Mouse (Mus musculus) thymus, adult 2 months (tissue): ENCODE measurements around the gene 1700001O22Rik. TPM values are rescaled to one million over a fixed set of nuclear protein-coding genes. Genes with fewer than 3 reads are reported as not detected.
A peak's percentile ranks its signal among the peaks of the same experiment; 100 is the strongest.

Experiments
- DNase-seq: peaks from one replicate; pipeline ENCODE4 v3.0.0; 2021
- H3K27ac ChIP-seq: fragments of 200-500 bp; 2 replicates; pipeline ENCODE4 v1.5.1; 2012; ENCODE audit warnings: low read length, control low read depth; ENCODE audit not compliant: control insufficient read depth, insufficient read depth
- H3K27me3 ChIP-seq: fragments of 200-500 bp; 2 replicates; pipeline ENCODE4 v1.6.1; 2012; ENCODE audit warnings: mild to moderate bottlenecking, low read length, moderate library complexity, mixed read lengths; ENCODE audit not compliant: control insufficient read depth, insufficient read depth
- H3K36me3 ChIP-seq: fragments of 200-500 bp; 2 replicates; pipeline ENCODE4 v1.6.1; 2012; ENCODE audit warnings: mild to moderate bottlenecking, low read length, moderate library complexity; ENCODE audit not compliant: control insufficient read depth, insufficient read depth
- H3K4me1 ChIP-seq: fragments of 200-500 bp; replicated peaks from 2 replicates; pipeline ENCODE4 v1.6.1; 2012; ENCODE audit warnings: low read length; ENCODE audit not compliant: control insufficient read depth, insufficient read depth
- H3K4me3 ChIP-seq: fragments of 200-500 bp; 2 replicates; pipeline ENCODE4 v1.5.1; 2012; ENCODE audit warnings: mild to moderate bottlenecking, low read length, control low read depth, moderate library complexity; ENCODE audit not compliant: control insufficient read depth, insufficient read depth
- CTCF ChIP-seq: fragments of 200-500 bp; IDR thresholded peaks from 2 replicates; pipeline ENCODE4 v1.5.1; 2012; ENCODE audit warnings: mild to moderate bottlenecking, control low read depth, low read length, moderate library complexity, borderline replicate concordance; ENCODE audit not compliant: control insufficient read depth, poor library complexity, insufficient read depth; ENCODE audit errors: extremely low read depth
- POLR2A ChIP-seq: fragments of 200-500 bp; IDR thresholded peaks from 2 replicates; pipeline ENCODE4 v1.6.1; 2012; ENCODE audit warnings: mild to moderate bottlenecking, low read length, control low read depth, moderate library complexity; ENCODE audit not compliant: control insufficient read depth, poor library complexity, insufficient read depth; ENCODE audit errors: extremely low read depth
- WGBS: fragments of 180-500 bp; shearing (Covaris S2); methylation state at CpG from one replicate; pipeline ENCODE4 v1.1.7; 2018; 5-methylcytosine and 5-hydroxymethylcytosine counted together
- polyA plus RNA-seq: library from polyadenylated mRNA; depleted of rRNA; stranded (reverse); fragments of >200 nt; gene quantifications from 2 replicates; pipeline ENCODE4 v1.2.3, GENCODE M21; 2012

1700001O22Rik gene
- polyA plus RNA-seq, 1 experiment: 4.0 TPM

GRCm38 (mm10) chr2:30829315-30829714, 25.9 kb upstream of the 1700001O22Rik start:
- no peak for TF ChIP-seq POLR2A
- TF ChIP-seq CTCF: peak; percentile 54; the same call in 1 of the 2 replicates
- Histone ChIP-seq H3K4me1 (peaks cover 15% of the 10 kb centered on the region), H3K4me3 (no peak overlapping the region), H3K27ac (no peak overlapping the region), H3K36me3 (peaks cover under 1% of the 10 kb centered on the region), H3K27me3 (no peaks in the 10 kb centered on the region)
- WGBS: 33% methylated on average over 5 of the region's 5 CpGs
- DNase-seq: peak; percentile 63

GRCm38 (mm10) chr2:30827749-30828475, 24.5 kb upstream of the 1700001O22Rik start:
- Histone ChIP-seq H3K4me3 (peak overlapping the region; percentile 69), H3K36me3 (peaks cover 15% of the 10 kb centered on the region), H3K4me1 (peaks cover 15% of the 10 kb centered on the region), H3K27me3 (no peaks in the 10 kb centered on the region), H3K27ac (no peak overlapping the region)
- TF ChIP-seq CTCF (peak; percentile 96), POLR2A (0 out of 2 replicates have a peak, but pooled peaks have one; percentile 27)
- WGBS: under 1% methylated on average over 63 of the region's 63 CpGs
- peak; percentile 93 for DNase-seq

- H3K36me3 ChIP-seq: peaks cover 22% of the 10 kb centered on the region
- H3K27me3 ChIP-seq: no peaks in the 10 kb centered on the region
- H3K4me3 ChIP-seq: peak overlapping the region; percentile 69
- H3K4me1 ChIP-seq: peaks cover 15% of the 10 kb centered on the region
- no peak overlapping the region for H3K27ac ChIP-seq
- DNase-seq: peak; percentile 43
- TF ChIP-seq CTCF: 0 out of 2 replicates have a peak, but pooled peaks have one; percentile 16
- no peak for TF ChIP-seq POLR2A
- WGBS: 38% methylated on average over 26 of the region's 26 CpGs
Measured at GRCm38 (mm10) chr2:30826825-30827748, 23.6 kb upstream of the 1700001O22Rik start.

- TF ChIP-seq POLR2A (no peak), CTCF (no peak)
- WGBS: 97% methylated on average over 13 of the region's 13 CpGs
- Histone ChIP-seq H3K27ac (no peak overlapping the region), H3K36me3 (peaks cover 22% of the 10 kb centered on the region), H3K4me3 (no peak overlapping the region), H3K4me1 (peaks cover 15% of the 10 kb centered on the region), H3K27me3 (no peaks in the 10 kb centered on the region)
- no peak for DNase-seq
Measured at GRCm38 (mm10) chr2:30823385-30824153, 20.1 kb upstream of the 1700001O22Rik start.

GRCm38 (mm10) chr2:30822460-30822859, 19.0 kb upstream of the 1700001O22Rik start:
- TF ChIP-seq POLR2A (no peak), CTCF (no peak)
- Histone ChIP-seq H3K4me1 (peaks cover 9% of the 10 kb centered on the region), H3K27ac (no peak overlapping the region), H3K36me3 (peaks cover 22% of the 10 kb centered on the region), H3K4me3 (no peak overlapping the region), H3K27me3 (no peaks in the 10 kb centered on the region)
- no peak for DNase-seq
- WGBS: 97% methylated on average over 8 of the region's 8 CpGs
